Mouse (Mus musculus) thymus, adult 18-20 months (tissue): Measurements from ENCODE around the gene Skida1.

Experiments used
- DNase-seq, 2 experiments: peaks; one replicate each; pipeline ENCODE4 v3.0.0; 2022; ENCODE audit warnings: mixed read lengths in 2 of 2

Skida1 gene

GRCm38 (mm10) chr2:18012866-18013265 lies 36.0 kb downstream of the Skida1 start:
- DNase-seq: no peak

GRCm38 (mm10) chr2:18011226-18011625 lies 37.6 kb downstream of the Skida1 start:
- DNase-seq: no peak

GRCm38 (mm10) chr2:18005137-18005536 lies 43.7 kb downstream of the Skida1 start:
- no peak for DNase-seq

- DNase-seq: no peak
Measured at GRCm38 (mm10) chr2:18004286-18004685, 44.6 kb downstream of the Skida1 start.

- no peak for DNase-seq
Measured at GRCm38 (mm10) chr2:18002306-18002705, 46.5 kb downstream of the Skida1 start.

- no peak for DNase-seq
Measured at GRCm38 (mm10) chr2:17996858-17997257, 52.0 kb downstream of the Skida1 start, which contains the start of gene H2al2a. Gene H2al2a (minus strand): TSS chr2:17996958.
